Mouse (Mus musculus) heart, embryonic 13.5 days (tissue): ENCODE data around the gene Inf2. TPM values are rescaled to one million over a fixed set of nuclear protein-coding genes. Genes with fewer than 3 reads are reported as not detected.
A peak's percentile ranks its signal among the peaks of the same experiment; 100 is the strongest.

Experiments
- ATAC-seq: fragments of 200-750 bp; cut with Nextera tagmentation; 2 replicates; pipeline ENCODE4 v1.8.0; 2017; ENCODE audit warnings: moderate TSS enrichment; ENCODE audit not compliant: insufficient number of reproducible peaks, low FRiP score, low TSS enrichment; ENCODE audit errors: extremely low read depth
- H3K27ac ChIP-seq: fragments of 300-500 bp; sonication (generic); replicated peaks from 2 replicates; pipeline ENCODE4 v1.5.1; 2015; ENCODE audit warnings: moderate library complexity, mild to moderate bottlenecking, inconsistent platforms
- H3K27me3 ChIP-seq: fragments of 300-500 bp; sonication (generic); replicated peaks from 2 replicates; pipeline ENCODE4 v1.6.1; 2015; ENCODE audit warnings: mild to moderate bottlenecking, inconsistent platforms
- H3K36me3 ChIP-seq: fragments of 300-500 bp; sonication (generic); 2 replicates; pipeline ENCODE4 v1.6.1; 2015; ENCODE audit warnings: mild to moderate bottlenecking, inconsistent platforms
- H3K4me1 ChIP-seq: fragments of 300-500 bp; sonication (generic); 2 replicates; pipeline ENCODE4 v1.6.1; 2015; ENCODE audit warnings: inconsistent platforms
- H3K4me2 ChIP-seq: fragments of 300-500 bp; sonication (generic); 2 replicates; pipeline ENCODE4 v1.6.1; 2015; ENCODE audit warnings: inconsistent platforms, mild to moderate bottlenecking, moderate library complexity
- H3K4me3 ChIP-seq: fragments of 300-500 bp; sonication (generic); 2 replicates; pipeline ENCODE4 v1.5.1; 2015; ENCODE audit warnings: moderate library complexity, mild to moderate bottlenecking, inconsistent platforms
- H3K9ac ChIP-seq: fragments of 300-500 bp; sonication (generic); 2 replicates; pipeline ENCODE4 v1.6.1; 2015; ENCODE audit warnings: inconsistent platforms, mild to moderate bottlenecking, moderate library complexity
- H3K9me3 ChIP-seq: fragments of 300-500 bp; sonication (generic); 2 replicates; pipeline ENCODE4 v1.6.1; 2016; ENCODE audit warnings: inconsistent platforms
- WGBS: fragments of 180-500 bp; shearing (Covaris S2); methylation state at CpG from one replicate; pipeline ENCODE4 v1.1.7; 2015; ENCODE audit warnings: mixed read lengths; 5-methylcytosine and 5-hydroxymethylcytosine counted together
- polyA plus RNA-seq: library from polyadenylated mRNA; unstranded; fragments of >200 nt; fragmentation: Nextera tagmentation; extraction: Ambion mirVana; gene quantifications from 2 replicates; pipeline ENCODE4 v1.2.1, GENCODE M21; 2015

The Inf2 gene
- polyA plus RNA-seq, 1 experiment from 2014 or later = 3.2 TPM

GRCm38 (mm10) chr12:112571064-112571463 is 17.5 kb upstream of the Inf2 start:
- ATAC-seq = no peak
- H3K4me2 ChIP-seq = no peak overlapping the region
- WGBS = 58% methylated on average over 6 of the region's 6 CpGs

GRCm38 (mm10) chr12:112575274-112575986 is 13.2 kb upstream of the Inf2 start:
- H3K4me2 ChIP-seq = 0 out of 2 replicates have a peak overlapping the region, but pooled peaks have one; percentile 48
- H3K4me1 ChIP-seq = peaks cover 51% of the 10 kb centered on the region
- no peaks in the 10 kb centered on the region for H3K36me3 ChIP-seq
- 0 out of 2 replicates have a peak overlapping the region, but pooled peaks have one; percentile 51 for H3K9ac ChIP-seq
- no peaks in the 10 kb centered on the region for H3K27me3 ChIP-seq
- peak overlapping the region; percentile 61; the same call in 1 of the 2 replicates for H3K27ac ChIP-seq
- H3K9me3 ChIP-seq = no peaks in the 10 kb centered on the region
- WGBS = 42% methylated on average over 8 of the region's 8 CpGs
- H3K4me3 ChIP-seq = no peak overlapping the region
- ATAC-seq = no peak

More at GRCm38 (mm10) chr12:112571064-112571463, 17.5 kb upstream of the Inf2 start:
- Histone ChIP-seq H3K9me3 (no peaks in the 10 kb centered on the region), H3K36me3 (no peaks in the 10 kb centered on the region), H3K27ac (no peak overlapping the region), H3K4me3 (no peak overlapping the region), H3K4me1 (peaks cover 12% of the 10 kb centered on the region), H3K27me3 (no peaks in the 10 kb centered on the region), H3K9ac (no peak overlapping the region)

GRCm38 (mm10) chr12:112576341-112576740 is 12.2 kb upstream of the Inf2 start:
- WGBS = 26% methylated on average over 6 of the region's 6 CpGs
- no peak overlapping the region for H3K4me3 ChIP-seq
- no peaks in the 10 kb centered on the region for H3K36me3 ChIP-seq
- peak overlapping the region; percentile 51 for H3K9ac ChIP-seq
- H3K27ac ChIP-seq = peak overlapping the region; percentile 87
- no peak for ATAC-seq
- peaks cover 51% of the 10 kb centered on the region for H3K4me1 ChIP-seq
- no peaks in the 10 kb centered on the region for H3K27me3 ChIP-seq
- no peaks in the 10 kb centered on the region for H3K9me3 ChIP-seq
- H3K4me2 ChIP-seq = peak overlapping the region; percentile 48

- Histone ChIP-seq H3K4me3 (no peak overlapping the region), H3K36me3 (no peaks in the 10 kb centered on the region), H3K4me1 (peaks cover 51% of the 10 kb centered on the region), H3K27ac (peak overlapping the region; percentile 87), H3K27me3 (no peaks in the 10 kb centered on the region), H3K9ac (peak overlapping the region; percentile 51), H3K9me3 (no peaks in the 10 kb centered on the region), H3K4me2 (peak overlapping the region; percentile 48)
- 0 out of 2 replicates have a peak, but pooled peaks have one; percentile 60 for ATAC-seq
- 10% methylated on average over 3 of the region's 3 CpGs for WGBS
These were observed 11.8 kb upstream of the Inf2 start for GRCm38 (mm10) chr12:112576749-112577148.

- Histone ChIP-seq H3K9ac (no peak overlapping the region), H3K4me3 (no peak overlapping the region), H3K4me2 (no peak overlapping the region), H3K36me3 (no peaks in the 10 kb centered on the region), H3K9me3 (no peaks in the 10 kb centered on the region), H3K27me3 (peaks cover 4% of the 10 kb centered on the region; the same call in 1 of the 2 replicates), H3K27ac (no peak overlapping the region), H3K4me1 (peaks cover 51% of the 10 kb centered on the region)
- WGBS = 54% methylated on average over 6 of the region's 6 CpGs
- no peak for ATAC-seq
These were observed 10.1 kb upstream of the Inf2 start for GRCm38 (mm10) chr12:112578296-112579090.

GRCm38 (mm10) chr12:112579430-112579829 is 9.2 kb upstream of the Inf2 start:
- ATAC-seq = no peak
- H3K9ac ChIP-seq = no peak overlapping the region
- peaks cover 4% of the 10 kb centered on the region; the same call in 1 of the 2 replicates for H3K27me3 ChIP-seq
- no peak overlapping the region for H3K4me2 ChIP-seq
- H3K36me3 ChIP-seq = no peaks in the 10 kb centered on the region
- H3K4me3 ChIP-seq = no peak overlapping the region
- no peak overlapping the region for H3K27ac ChIP-seq
- WGBS = 54% methylated on average over 5 of the region's 5 CpGs
- H3K4me1 ChIP-seq = peaks cover 51% of the 10 kb centered on the region
- no peaks in the 10 kb centered on the region for H3K9me3 ChIP-seq

- H3K4me3 ChIP-seq = no peak overlapping the region
- 75% methylated on average over 8 of the region's 8 CpGs for WGBS
- H3K27ac ChIP-seq = no peak overlapping the region
- H3K4me1 ChIP-seq = peaks cover 51% of the 10 kb centered on the region
- no peak overlapping the region; the same call in 1 of the 2 replicates for H3K9ac ChIP-seq
- H3K27me3 ChIP-seq = peaks cover 4% of the 10 kb centered on the region; the same call in 1 of the 2 replicates
- H3K36me3 ChIP-seq = no peaks in the 10 kb centered on the region
- no peak overlapping the region for H3K4me2 ChIP-seq
- no peaks in the 10 kb centered on the region for H3K9me3 ChIP-seq
- no peak for ATAC-seq
These were observed 8.7 kb upstream of the Inf2 start for GRCm38 (mm10) chr12:112579926-112580325.

GRCm38 (mm10) chr12:112581113-112581512 is 7.5 kb upstream of the Inf2 start:
- 71% methylated on average over 3 of the region's 3 CpGs for WGBS
- Histone ChIP-seq H3K4me2 (no peak overlapping the region), H3K9ac (no peak overlapping the region)

GRCm38 (mm10) chr12:112584954-112585353 is 3.6 kb upstream of the Inf2 start:
- H3K27me3 ChIP-seq = peaks cover 31% of the 10 kb centered on the region
- H3K9me3 ChIP-seq = no peaks in the 10 kb centered on the region
- H3K36me3 ChIP-seq = no peaks in the 10 kb centered on the region
- H3K27ac ChIP-seq = no peak overlapping the region
- peaks cover 34% of the 10 kb centered on the region for H3K4me1 ChIP-seq
- no peak overlapping the region for H3K4me2 ChIP-seq
- no peak overlapping the region for H3K9ac ChIP-seq
- H3K4me3 ChIP-seq = no peak overlapping the region
- ATAC-seq = no peak
- 82% methylated on average over 7 of the region's 7 CpGs for WGBS

More at GRCm38 (mm10) chr12:112581113-112581512, 7.5 kb upstream of the Inf2 start:
- no peak overlapping the region for H3K4me3 ChIP-seq
- no peaks in the 10 kb centered on the region for H3K36me3 ChIP-seq
- no peaks in the 10 kb centered on the region for H3K9me3 ChIP-seq
- H3K27ac ChIP-seq = no peak overlapping the region
- H3K27me3 ChIP-seq = peaks cover 9% of the 10 kb centered on the region; the same call in 1 of the 2 replicates
- peaks cover 41% of the 10 kb centered on the region for H3K4me1 ChIP-seq
- no peak for ATAC-seq

- WGBS = 75% methylated on average over 7 of the region's 7 CpGs
- Histone ChIP-seq H3K36me3 (no peaks in the 10 kb centered on the region), H3K27ac (no peak overlapping the region), H3K9me3 (no peaks in the 10 kb centered on the region), H3K4me2 (no peak overlapping the region), H3K4me3 (no peak overlapping the region), H3K27me3 (peaks cover 35% of the 10 kb centered on the region), H3K9ac (no peak overlapping the region), H3K4me1 (peaks cover 40% of the 10 kb centered on the region)
- no peak for ATAC-seq
These were observed 2.6 kb upstream of the Inf2 start for GRCm38 (mm10) chr12:112585924-112586538.
